Mouse (Mus musculus): ENCODE data around the gene Gp1ba. TPM values are rescaled to one million over a fixed set of nuclear protein-coding genes. Genes with fewer than 3 reads are reported as not detected.

Gp1ba gene
- total and polyA plus RNA-seq, 3 experiments, result 0.25 to 0.84 TPM; not detected in 1

GRCm38 (mm10) chr11:70679361-70679760 lies 40.4 kb downstream of the Gp1ba start:
- Histone ChIP-seq H3K9me3 (replicated peaks; ENCODE audit: low read length) (no peaks in the 10 kb centered on the region), H3K27ac (ENCODE audit: insufficient read depth, low read depth) (no peak overlapping the region), H3K4me3 (replicated peaks in 1 of 3; ENCODE audit: low read depth in 2 of 3, low read length in 2 of 3, poor library complexity in 1 of 3) (no peak overlapping the region), H3K4me1 (ENCODE audit: control insufficient read depth in 1 of 2, insufficient read depth in 2 of 2) (peaks cover 0 to 55% of the 10 kb centered on the region in 2 experiments), H3K79me2 (replicated peaks; ENCODE audit: control insufficient read depth, extremely low read depth, insufficient read depth, poor library complexity, severe bottlenecking) (no peaks in the 10 kb centered on the region), H3K9ac (ENCODE audit: insufficient read depth, low read depth) (no peak overlapping the region), H3K36me3 (replicated peaks in 1 of 2; ENCODE audit: control insufficient read depth in 1 of 2, insufficient read depth in 1 of 2, low read length in 1 of 2) (peaks cover 66 to 92% of the 10 kb centered on the region in 2 experiments), H3K4me2 (ENCODE audit: insufficient read depth, low read depth, poor library complexity, severe bottlenecking) (no peak overlapping the region), H3K27me3 (replicated peaks) (no peaks in the 10 kb centered on the region)
- TF ChIP-seq TCF12 (IDR thresholded peaks at IDR 0.05; ENCODE audit: low read depth, low read length) (no peak), GABPA (IDR thresholded peaks at IDR 0.05; ENCODE audit: insufficient replicate concordance, low read depth, low read length) (no peak), BHLHE40 (IDR thresholded peaks at IDR 0.05; ENCODE audit: low read depth, low read length) (no peak), USF1 (IDR thresholded peaks at IDR 0.05; ENCODE audit: low read depth, low read length) (no peak), POLR2A (IDR thresholded peaks at IDR 0.05; ENCODE audit: low read depth, low read length) (no peak), NELFE (IDR thresholded peaks at IDR 0.05; ENCODE audit: low read depth, low read length) (no peak), JUN (IDR thresholded peaks at IDR 0.05; ENCODE audit: insufficient read depth, low read depth, low read length) (no peak), ZKSCAN1 (IDR thresholded peaks at IDR 0.05; ENCODE audit: borderline replicate concordance, low read depth, low read length) (no peak), ZMIZ1 (IDR thresholded peaks at IDR 0.05; ENCODE audit: low read depth, low read length) (no peak), ELF1 (IDR thresholded peaks at IDR 0.05; ENCODE audit: low read depth, low read length) (no peak), MAZ (IDR thresholded peaks at IDR 0.05; ENCODE audit: low read depth, low read length) (no peak), MEF2A (IDR thresholded peaks at IDR 0.05; ENCODE audit: borderline replicate concordance, low read depth, low read length) (no peak), IRF4 (IDR thresholded peaks at IDR 0.05; ENCODE audit: low read depth, low read length) (no peak), ETS1 (conservative IDR thresholded peaks at IDR 0.05; ENCODE audit: low read depth, low read length) (no peak)
- in situ Hi-C loops (cut with MboI; ENCODE audit: low pct_ligation_motif_present, low pct_unique_long_range_greater_than_20kb, low sequenced_read_pairs), result no loop called here
- dilution Hi-C loops (cut with MboI; ENCODE audit: extremely low pct_ligation_motif_present, extremely low pct_unique_long_range_greater_than_20kb, low sequenced_read_pairs), result no loop called here
- DNase-seq (ENCODE audit: extremely low read depth), result no peak

GRCm38 (mm10) chr11:70679894-70680293 lies 41.0 kb downstream of the Gp1ba start:
- dilution Hi-C loops (cut with MboI; ENCODE audit: extremely low pct_ligation_motif_present, extremely low pct_unique_long_range_greater_than_20kb, low sequenced_read_pairs), result no loop called here
- Histone ChIP-seq H3K4me3 (replicated peaks in 1 of 3; ENCODE audit: low read depth in 2 of 3, low read length in 2 of 3, poor library complexity in 1 of 3) (no peak overlapping the region), H3K9me3 (replicated peaks; ENCODE audit: low read length) (no peaks in the 10 kb centered on the region), H3K27me3 (replicated peaks) (no peaks in the 10 kb centered on the region), H3K4me1 (ENCODE audit: control insufficient read depth in 1 of 2, insufficient read depth in 2 of 2) (peaks cover 0 to 60% of the 10 kb centered on the region in 2 experiments), H3K4me2 (ENCODE audit: insufficient read depth, low read depth, poor library complexity, severe bottlenecking) (no peak overlapping the region), H3K27ac (ENCODE audit: insufficient read depth, low read depth) (no peak overlapping the region), H3K9ac (ENCODE audit: insufficient read depth, low read depth) (no peak overlapping the region), H3K79me2 (replicated peaks; ENCODE audit: control insufficient read depth, extremely low read depth, insufficient read depth, poor library complexity, severe bottlenecking) (no peaks in the 10 kb centered on the region), H3K36me3 (replicated peaks in 1 of 2; ENCODE audit: control insufficient read depth in 1 of 2, insufficient read depth in 1 of 2, low read length in 1 of 2) (peaks cover 64 to 93% of the 10 kb centered on the region in 2 experiments)
- in situ Hi-C loops (cut with MboI; ENCODE audit: low pct_ligation_motif_present, low pct_unique_long_range_greater_than_20kb, low sequenced_read_pairs), result no loop called here
- TF ChIP-seq POLR2A (IDR thresholded peaks at IDR 0.05; ENCODE audit: low read depth, low read length) (no peak), ZNF384 (IDR thresholded peaks at IDR 0.05; ENCODE audit: low read depth, low read length) (peak; percentile 34; the same call in 1 of the 2 replicates)
- DNase-seq (ENCODE audit: extremely low read depth), result peak; percentile 76

Data from CH12.LX (cell line).